Mouse (Mus musculus): ENCODE measurements around the gene Srrt.

DNA sequence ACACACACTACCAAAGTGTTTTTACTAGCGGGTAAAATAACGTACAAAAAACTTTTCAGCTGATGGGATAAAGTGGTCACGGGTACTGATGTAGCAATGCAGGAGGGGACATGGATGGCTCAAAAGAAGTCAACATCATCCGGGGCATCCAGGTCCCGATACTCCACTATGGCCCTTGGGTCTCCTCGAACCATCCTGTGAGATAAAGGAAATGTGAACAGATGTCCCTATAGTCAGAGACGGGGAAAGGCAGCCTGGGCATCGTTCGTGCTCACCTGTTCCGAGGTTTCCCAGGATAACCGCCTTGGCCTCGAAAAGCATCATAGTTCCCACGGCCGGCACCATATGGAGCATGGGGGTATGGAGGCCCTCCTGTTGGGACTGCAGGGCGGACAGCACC is 11.8 kb downstream of the Srrt start:
- TF ChIP-seq CTCF (IDR thresholded peaks at IDR 0.05; ENCODE audit: control insufficient read depth, insufficient read depth, low read length): no peak
- TF ChIP-seq POLR2A (IDR thresholded peaks at IDR 0.05; ENCODE audit: borderline replicate concordance, control insufficient read depth, low read depth, low read length): no peak

Data from bone marrow, adult 2 months (tissue).